Mouse (Mus musculus) heart, postnatal 4 days (tissue): ENCODE data around the gene Ciz1. TPM values are rescaled to one million over a fixed set of nuclear protein-coding genes. Genes with fewer than 3 reads are reported as not detected.
A peak's percentile ranks its signal among the peaks of the same experiment; 100 is the strongest.

Source experiments
- DNase-seq: peaks from one replicate; pipeline ENCODE4 v3.0.0; 2021
- total RNA-seq, 2 experiments: library from RNA; stranded (reverse); gene quantifications; 2 replicates each; pipeline ENCODE4 v1.2.3; 2021

Ciz1 gene
- total RNA-seq, 2 experiments from 2014 or later, result 34.5 to 48.3 TPM

DNA sequence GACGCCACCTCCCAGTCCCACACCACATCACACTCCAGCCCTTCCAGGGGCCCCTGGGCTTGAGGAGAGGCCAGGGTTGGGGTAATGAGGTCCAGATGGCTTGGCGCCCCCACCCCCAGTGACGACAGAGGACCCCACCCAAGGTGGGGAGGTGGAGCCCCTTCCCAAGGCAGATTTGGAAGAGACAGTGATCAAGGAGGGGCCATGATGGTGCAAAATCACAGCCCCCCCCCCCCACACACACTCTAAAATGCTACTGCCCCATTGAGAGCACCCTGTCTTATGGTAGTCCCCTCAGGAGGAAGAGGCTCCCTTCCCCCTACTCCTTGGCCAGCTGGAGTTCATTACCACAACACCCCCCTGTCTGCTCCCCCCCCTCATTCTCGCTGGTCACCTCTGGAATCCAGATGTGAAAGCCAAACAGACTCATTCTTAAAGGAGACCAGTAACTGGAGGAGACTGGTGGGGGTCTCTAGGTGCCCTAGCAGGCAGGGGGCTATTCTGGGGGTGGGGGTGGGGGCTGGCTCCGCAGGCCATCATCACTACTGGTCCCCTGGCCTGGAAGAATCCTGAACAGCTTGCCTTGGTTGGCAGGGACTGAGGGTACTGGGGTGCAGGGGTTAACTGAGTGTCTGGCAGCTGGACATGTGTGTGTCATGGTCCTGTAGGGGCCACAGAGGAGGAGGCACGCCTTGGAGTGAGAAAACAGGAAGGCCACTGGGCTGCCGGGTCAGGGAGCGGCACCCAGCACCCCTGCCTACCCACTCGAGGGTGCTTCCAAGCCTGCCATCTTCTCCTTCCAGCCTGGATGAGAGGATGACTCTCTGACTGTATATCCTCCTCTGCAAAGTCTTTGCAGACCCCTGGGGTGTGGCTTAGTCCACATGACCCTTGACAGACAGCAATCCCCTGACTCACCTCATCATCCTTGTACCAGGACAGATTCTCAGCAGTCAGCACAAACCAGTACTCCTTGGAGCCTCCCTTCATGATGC lies 32.2 kb upstream of the Ciz1 start:
- peak; percentile 61 for DNase-seq

DNA sequence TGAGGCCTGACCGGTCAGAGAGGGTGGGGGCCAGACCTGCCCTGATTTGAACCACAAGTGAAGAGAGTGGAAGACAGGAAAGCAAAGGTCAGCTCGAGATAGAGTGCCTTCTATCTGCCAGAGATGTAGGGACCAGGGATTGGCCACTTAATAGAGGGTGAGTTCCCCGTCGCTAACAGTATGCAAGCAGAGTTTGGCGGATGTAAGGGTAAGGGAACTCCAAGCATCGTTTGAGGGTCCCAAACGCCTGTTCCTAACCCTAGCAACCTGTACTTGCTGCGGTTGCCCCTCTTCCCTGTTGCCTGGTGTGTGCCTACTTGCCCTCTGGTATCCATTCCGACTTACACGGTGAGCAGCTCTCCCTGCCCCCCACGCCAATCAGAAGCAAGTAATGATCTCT lies 31.4 kb upstream of the Ciz1 start:
- DNase-seq, result no peak

- no peak for DNase-seq
Measured at GRCm38 (mm10) chr2:32321591-32322298, 30.4 kb upstream of the Ciz1 start.

DNA sequence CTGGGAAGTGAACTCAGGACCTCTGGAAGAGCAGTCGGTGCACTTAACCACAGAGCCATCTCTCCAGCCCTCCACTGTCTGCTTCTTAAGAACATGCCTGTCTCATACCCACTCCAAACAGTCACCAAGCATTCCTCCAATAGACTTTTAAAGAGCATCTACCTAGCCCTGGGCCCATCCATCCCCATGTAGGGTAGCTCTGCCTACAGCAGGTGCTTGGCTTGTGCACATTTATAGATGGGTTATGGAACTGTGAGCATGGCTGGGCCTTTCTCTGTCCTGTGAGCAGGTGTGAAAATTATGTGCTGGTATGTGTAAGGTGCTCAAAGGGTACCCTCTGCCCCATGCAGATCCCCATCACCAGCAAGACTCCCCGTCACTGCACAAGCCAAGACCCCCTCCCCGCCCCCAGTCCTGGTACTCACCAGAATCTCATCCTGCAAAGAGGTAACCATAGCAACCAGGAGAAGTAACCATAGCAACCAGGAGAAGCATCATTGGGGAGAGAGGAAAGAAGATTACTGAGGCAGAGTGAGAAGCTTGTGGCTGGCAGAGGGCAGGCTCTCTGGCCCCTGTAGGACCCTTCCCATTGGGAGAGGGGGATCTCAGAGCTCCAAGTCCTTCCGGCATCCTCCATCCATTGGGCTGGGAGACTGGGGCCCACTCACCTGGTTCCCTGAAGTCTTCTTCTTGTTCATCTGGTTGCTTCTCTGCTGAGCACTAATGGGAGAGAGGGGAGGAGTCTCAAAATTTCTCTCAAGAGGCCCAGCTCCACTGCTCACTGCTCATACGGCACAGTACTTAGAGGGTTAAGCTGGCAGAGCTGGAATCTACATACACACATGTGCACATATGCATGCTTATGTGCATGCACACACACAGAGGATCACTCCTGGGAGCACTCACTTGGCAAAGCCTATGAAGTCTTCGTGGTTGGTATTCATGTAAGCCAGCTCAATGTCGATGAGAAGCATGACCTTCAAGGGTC lies 29.1 kb upstream of the Ciz1 start:
- DNase-seq, result no peak

GRCm38 (mm10) chr2:32324322-32324721 lies 27.8 kb upstream of the Ciz1 start:
- no peak for DNase-seq

GRCm38 (mm10) chr2:32325342-32325741 lies 26.8 kb upstream of the Ciz1 start:
- DNase-seq, result no peak

DNA sequence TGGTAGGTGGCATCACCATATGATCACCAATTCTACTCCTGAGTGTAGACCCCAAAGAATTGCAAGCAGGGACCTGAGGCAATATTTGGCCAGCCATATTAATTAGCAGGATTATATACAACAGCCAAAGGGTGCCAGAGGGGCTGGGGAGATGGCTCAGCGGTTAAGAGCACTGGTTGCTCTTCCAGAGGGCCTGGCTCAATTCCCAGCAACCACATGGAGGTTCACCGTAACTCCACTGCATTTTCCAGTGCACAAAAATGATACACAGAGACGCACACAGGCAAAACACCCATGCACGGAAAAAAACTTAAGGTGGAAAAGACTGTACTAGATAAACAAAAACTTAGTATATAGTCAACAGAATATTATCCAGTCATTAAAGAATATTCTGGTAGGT lies 24.9 kb upstream of the Ciz1 start:
- no peak for DNase-seq

DNA sequence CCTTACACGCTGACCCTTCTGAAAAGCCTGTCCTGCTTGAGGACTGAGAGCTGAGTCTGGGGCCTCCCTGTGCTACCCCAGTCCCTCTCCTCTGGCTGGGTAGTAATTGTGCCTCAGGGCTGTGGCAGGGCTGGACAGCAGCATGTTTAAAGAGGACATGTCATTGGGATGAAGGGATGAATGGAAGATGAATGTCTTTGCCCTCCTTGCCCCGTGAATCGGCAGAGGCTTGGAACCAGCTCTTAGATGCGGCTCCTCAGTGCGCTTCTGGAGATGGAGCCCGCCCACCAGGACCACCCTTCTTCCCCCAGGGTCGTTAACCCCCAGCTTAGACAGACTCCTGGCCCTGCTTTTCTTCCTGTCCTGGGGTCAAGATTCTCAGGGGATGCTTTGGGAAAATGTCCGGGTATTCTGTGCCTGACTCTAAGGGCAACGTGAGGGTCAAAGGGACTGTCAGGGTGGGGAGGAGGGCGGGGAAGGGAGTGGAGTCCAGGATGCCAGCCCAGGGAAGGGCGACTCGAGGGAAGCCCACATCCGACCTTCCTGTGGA lies 23.1 kb upstream of the Ciz1 start:
- DNase-seq, result no peak

GRCm38 (mm10) chr2:32329531-32329930 lies 22.6 kb upstream of the Ciz1 start:
- DNase-seq, result no peak

- DNase-seq, result no peak
Measured at GRCm38 (mm10) chr2:32332159-32332558, 20.0 kb upstream of the Ciz1 start.

GRCm38 (mm10) chr2:32335888-32336287 lies 16.2 kb upstream of the Ciz1 start:
- DNase-seq, result peak; percentile 30

DNA sequence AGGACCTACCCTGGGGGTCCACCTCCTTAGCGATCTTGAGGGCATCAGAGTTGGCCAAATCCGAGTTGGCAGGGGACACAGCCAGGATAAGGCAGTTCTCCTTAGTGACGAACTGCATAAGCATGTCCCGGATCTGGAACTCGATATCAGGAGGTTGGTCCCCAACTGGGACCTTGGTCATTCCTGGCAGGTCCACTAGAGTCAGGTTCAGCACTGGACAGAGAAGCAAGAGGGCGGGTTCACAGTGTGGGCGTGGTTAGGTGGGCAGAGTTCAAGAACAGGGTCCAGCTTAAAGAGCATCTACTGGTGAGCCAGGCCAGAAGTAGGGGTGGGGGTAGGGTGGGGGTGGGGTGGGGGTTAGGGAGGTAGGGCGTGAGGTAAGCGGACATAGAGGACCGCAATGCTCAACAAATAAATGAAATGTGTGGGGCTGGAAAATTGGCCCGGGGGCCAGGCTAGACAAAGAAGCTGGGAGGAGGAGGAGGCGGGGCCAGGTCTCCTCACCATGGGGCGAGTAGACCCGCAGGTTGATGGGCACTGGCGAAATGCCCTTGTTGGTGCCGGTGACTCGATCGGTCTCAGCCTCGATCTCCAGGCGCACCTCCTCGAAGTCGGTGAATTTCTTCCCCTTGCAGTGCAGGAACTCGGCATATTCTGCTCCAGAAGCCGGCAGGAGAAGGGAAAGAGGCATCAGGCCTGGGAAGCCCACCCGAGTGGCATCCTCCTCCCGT lies 12.1 kb upstream of the Ciz1 start:
- DNase-seq, result no peak

DNA sequence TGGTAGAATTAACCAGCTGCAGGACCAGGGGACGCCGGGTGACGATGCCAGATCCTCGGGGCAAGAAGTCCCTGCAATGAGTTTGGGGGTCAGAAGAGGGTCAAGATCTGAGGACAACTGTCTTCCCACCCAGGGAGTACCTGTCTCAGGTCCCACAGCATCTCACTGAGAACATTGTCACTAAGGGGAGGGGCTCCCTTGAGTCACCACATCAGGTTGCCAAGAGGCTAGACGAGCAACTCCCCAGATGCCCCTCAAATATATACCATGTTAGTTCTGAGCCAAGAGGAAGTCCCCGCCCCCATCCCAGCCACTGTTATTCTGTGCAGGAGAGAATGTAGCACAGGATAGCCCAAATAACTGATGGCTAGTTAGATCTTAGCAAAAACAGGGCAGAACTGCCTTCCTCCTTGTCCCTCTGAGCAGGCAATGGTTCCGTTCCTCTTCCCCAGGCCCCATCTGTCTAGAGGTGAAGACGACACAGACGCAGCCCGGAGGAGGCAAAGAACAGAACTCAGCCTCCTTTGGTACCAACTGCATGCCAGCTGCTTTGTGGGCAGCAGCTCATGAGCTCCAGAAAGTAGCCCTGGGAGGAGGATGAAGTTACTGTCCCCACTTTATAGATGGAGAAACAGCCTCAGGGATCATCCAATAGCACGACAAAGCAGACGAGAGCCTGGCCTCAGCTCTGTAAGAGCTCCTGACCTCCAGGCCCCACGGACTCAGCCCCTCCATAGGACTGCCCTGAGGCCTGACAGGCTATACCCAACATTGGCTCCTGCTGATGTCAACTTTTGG lies 11.1 kb upstream of the Ciz1 start:
- no peak for DNase-seq

DNA sequence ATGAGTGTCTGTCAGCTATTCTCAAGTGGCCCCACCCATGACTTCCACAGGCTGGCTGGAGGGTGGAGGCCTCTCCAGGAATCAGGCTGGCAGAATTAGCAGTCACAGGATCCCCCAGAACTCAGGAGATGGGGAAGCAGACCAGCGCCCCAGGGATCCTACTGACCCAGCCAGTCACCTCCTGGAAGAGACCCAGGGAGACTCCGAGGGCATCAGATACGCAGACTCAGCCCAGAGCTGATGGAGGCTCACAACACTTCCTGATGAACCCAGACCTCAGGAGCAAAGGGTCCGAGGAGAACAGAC lies 10.5 kb upstream of the Ciz1 start:
- no peak for DNase-seq

GRCm38 (mm10) chr2:32342039-32342438 lies 10.1 kb upstream of the Ciz1 start:
- no peak for DNase-seq

DNA sequence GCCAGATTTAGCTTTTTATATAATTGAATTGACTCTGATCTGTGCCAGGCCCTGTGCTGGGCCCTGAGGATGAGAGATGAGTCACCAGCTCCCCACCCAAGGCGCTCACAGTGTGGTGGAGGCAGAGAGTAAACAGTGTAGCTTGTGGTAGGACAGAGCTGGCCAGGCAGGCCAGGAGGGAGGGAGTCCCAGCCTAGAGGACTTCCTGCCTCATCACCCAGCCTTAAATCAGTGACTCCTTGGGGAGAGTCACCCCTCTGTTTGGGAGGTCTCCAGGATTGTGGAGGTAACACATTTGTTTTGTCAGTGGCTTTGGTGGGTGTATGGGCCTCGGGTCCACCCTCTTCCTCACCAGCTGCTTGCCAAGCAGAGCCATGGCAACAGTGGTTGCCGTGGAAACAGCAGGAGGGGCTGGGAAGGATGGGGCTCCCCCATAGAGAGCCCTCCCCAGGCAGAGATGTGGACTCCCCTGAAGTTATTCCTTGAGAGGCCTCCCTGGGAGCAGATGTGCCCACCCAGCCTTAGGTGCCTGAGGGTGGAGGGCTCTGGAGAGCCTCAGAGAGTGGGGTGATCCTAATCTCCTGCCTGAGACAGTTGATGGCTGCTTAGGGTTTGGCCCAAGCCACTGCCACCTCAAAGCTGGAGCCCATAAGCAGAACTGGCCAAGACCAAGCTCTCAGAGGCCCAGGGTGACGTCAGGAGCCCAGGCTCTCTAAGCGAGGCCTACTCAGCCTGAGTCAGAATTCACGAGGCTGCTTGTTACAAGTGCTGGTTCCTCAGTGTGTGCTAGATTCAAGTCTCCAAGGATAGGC lies 9.4 kb upstream of the Ciz1 start:
- DNase-seq, result no peak

DNA sequence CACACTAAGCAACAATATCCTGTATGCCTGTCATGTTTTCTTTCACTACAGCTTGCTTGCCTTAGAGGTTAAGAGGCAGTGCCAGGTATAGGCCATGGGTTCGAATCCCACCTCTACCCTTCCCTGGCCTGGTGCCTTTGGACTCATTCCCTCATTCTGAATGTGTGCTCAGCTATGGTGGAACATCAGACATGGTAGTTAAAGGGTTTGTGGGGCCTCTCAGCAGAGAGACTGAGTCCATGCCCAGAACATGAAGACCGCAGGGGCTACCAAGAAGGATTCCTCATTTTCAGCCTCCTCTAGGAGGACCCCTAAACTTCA lies 8.8 kb upstream of the Ciz1 start:
- no peak for DNase-seq

GRCm38 (mm10) chr2:32344056-32344455 lies 8.1 kb upstream of the Ciz1 start:
- DNase-seq, result no peak

- DNase-seq, result no peak
Measured at GRCm38 (mm10) chr2:32344598-32345321, 7.4 kb upstream of the Ciz1 start.
